ENCODE assay signal across 1 mouse cellular context in genomic region chrX:74115511-74115910, GRCm38 (mm10).
TF ChIP-seq lines count a peak whose summit lies in the region.

No protein-coding gene starts in this region.

TF ChIP-seq in MEL, 35 proteins besides CTCF, POLR2A, EP300 and RAD21 (continued from another document):
- TF ChIP-seq USF2 (IDR thresholded peaks at IDR 0.05; ENCODE audit: borderline replicate concordance in 1 of 2, insufficient read depth in 1 of 2, low read depth in 1 of 2, low read length in 2 of 2) (no peak), TCF12 (IDR thresholded peaks at IDR 0.05; ENCODE audit: low read depth, low read length) (no peak), GATA1 (IDR thresholded peaks at IDR 0.05; ENCODE audit: low read depth, low read length) (no peak), USF1 (IDR thresholded peaks at IDR 0.05; ENCODE audit: low read depth, low read length) (no peak)
